Mouse (Mus musculus) forebrain, postnatal 0 days (tissue): Measurements from ENCODE around the gene Plxnb2. TPM values are rescaled to one million over a fixed set of nuclear protein-coding genes. Genes with fewer than 3 reads are reported as not detected.
A peak's percentile ranks its signal among the peaks of the same experiment; 100 is the strongest.

Experiments
- ATAC-seq: fragments of 200-750 bp; cut with Nextera tagmentation; 2 replicates; pipeline ENCODE4 v1.8.0; 2017; ENCODE audit warnings: mild to moderate bottlenecking, moderate library complexity
- DNase-seq: peaks from one replicate; pipeline ENCODE4 v3.0.0-alpha.2; 2015
- H3K27ac ChIP-seq: fragments of 300-500 bp; sonication (generic); 2 replicates; pipeline ENCODE4 v1.5.1; 2014; ENCODE audit warnings: low read depth, mild to moderate bottlenecking, antibody characterized with exemption, low read length, moderate library complexity, mixed read lengths
- H3K27me3 ChIP-seq: fragments of 300-500 bp; sonication (generic); 2 replicates; pipeline ENCODE4 v1.6.1; 2014; ENCODE audit warnings: mild to moderate bottlenecking, low read length, mixed read lengths; ENCODE audit not compliant: insufficient read depth
- H3K36me3 ChIP-seq: fragments of 300-500 bp; sonication (generic); 2 replicates; pipeline ENCODE4 v1.6.1; 2014; ENCODE audit warnings: mild to moderate bottlenecking, moderate library complexity; ENCODE audit not compliant: insufficient read depth
- H3K4me1 ChIP-seq: fragments of 300-500 bp; sonication (generic); 2 replicates; pipeline ENCODE4 v1.6.1; 2014; ENCODE audit warnings: antibody characterized with exemption; ENCODE audit not compliant: insufficient read depth
- H3K4me2 ChIP-seq: fragments of 300-500 bp; sonication (generic); 2 replicates; pipeline ENCODE4 v1.6.1; 2014; ENCODE audit warnings: low read depth, mild to moderate bottlenecking, moderate library complexity
- H3K4me3 ChIP-seq: fragments of 300-500 bp; sonication (generic); 2 replicates; pipeline ENCODE4 v1.5.1; 2014; ENCODE audit warnings: low read depth, low read length, mixed read lengths
- H3K9ac ChIP-seq: fragments of 300-500 bp; sonication (generic); 2 replicates; pipeline ENCODE4 v1.6.1; 2014; ENCODE audit warnings: mild to moderate bottlenecking
- H3K9me3 ChIP-seq: fragments of 300-500 bp; sonication (generic); 2 replicates; pipeline ENCODE4 v1.6.1; 2016; ENCODE audit warnings: low read length
- CTCF ChIP-seq: sonication (generic); IDR thresholded peaks from 2 replicates; pipeline ENCODE4 v1.5.1; 2016; ENCODE audit warnings: antibody characterized with exemption, control low read depth, low read depth
- WGBS: fragments of 180-500 bp; shearing (Covaris S2); extraction: QIAGEN DNeasy Blood & Tissue Kit; methylation state at CpG from one replicate; pipeline ENCODE4 v1.1.7; 2014; 5-methylcytosine and 5-hydroxymethylcytosine counted together
- polyA plus RNA-seq: library from polyadenylated mRNA; unstranded; fragments of >200 nt; fragmentation: Nextera tagmentation; extraction: Ambion mirVana; gene quantifications from 2 replicates; pipeline ENCODE4 v1.2.1, GENCODE M21; 2015
- total RNA-seq: library from RNA; depleted of rRNA; stranded (reverse); fragments of >200 nt; gene quantifications from 2 replicates; pipeline ENCODE4 v1.2.3, GENCODE M21; 2014

Plxnb2 gene
- total and polyA plus RNA-seq, 2 experiments from 2014 or later, result 52.8 to 138 TPM

- under 1% methylated on average over 50 of the region's 53 CpGs for WGBS
- Histone ChIP-seq H3K27ac (no peak overlapping the region), H3K4me1 (0 out of 2 replicates have a peak, but pooled peaks cover 7% of the 10 kb centered on the region), H3K9ac (peak overlapping the region; percentile 41), H3K27me3 (peaks cover 5% of the 10 kb centered on the region; the same call in 1 of the 2 replicates), H3K36me3 (peaks cover 11% of the 10 kb centered on the region; the same call in 1 of the 2 replicates), H3K4me2 (peak overlapping the region; percentile 91), H3K9me3 (no peaks in the 10 kb centered on the region), H3K4me3 (peak overlapping the region; percentile 36)
- TF ChIP-seq CTCF, result no peak
- DNase-seq (no peak), ATAC-seq (peak; percentile 36; the same call in 1 of the 2 replicates)
These were observed 40.4 kb downstream of the Plxnb2 start for GRCm38 (mm10) chr15:89140048-89140658.

- Histone ChIP-seq H3K27ac (no peak overlapping the region), H3K9ac (no peak overlapping the region), H3K4me3 (no peak overlapping the region), H3K27me3 (peaks cover 5% of the 10 kb centered on the region; the same call in 1 of the 2 replicates), H3K9me3 (no peaks in the 10 kb centered on the region), H3K36me3 (no peaks in the 10 kb centered on the region), H3K4me1 (0 out of 2 replicates have a peak, but pooled peaks cover 7% of the 10 kb centered on the region), H3K4me2 (no peak overlapping the region)
- ATAC-seq (no peak), DNase-seq (no peak)
- 93% methylated on average over 6 of the region's 6 CpGs for WGBS
- TF ChIP-seq CTCF, result no peak
These were observed 42.1 kb downstream of the Plxnb2 start for GRCm38 (mm10) chr15:89138531-89138930.

GRCm38 (mm10) chr15:89138046-89138405, 42.6 kb downstream of the Plxnb2 start:
- 96% methylated on average over 7 of the region's 7 CpGs for WGBS

GRCm38 (mm10) chr15:89137378-89138045, 43.1 kb downstream of the Plxnb2 start:
- H3K4me1 ChIP-seq, result 0 out of 2 replicates have a peak, but pooled peaks cover 7% of the 10 kb centered on the region

More at GRCm38 (mm10) chr15:89138046-89138405, 42.6 kb downstream of the Plxnb2 start:
- Histone ChIP-seq H3K36me3 (no peaks in the 10 kb centered on the region), H3K27ac (no peak overlapping the region), H3K4me1 (0 out of 2 replicates have a peak, but pooled peaks cover 7% of the 10 kb centered on the region), H3K9ac (no peak overlapping the region), H3K9me3 (no peaks in the 10 kb centered on the region), H3K4me3 (no peak overlapping the region), H3K4me2 (no peak overlapping the region), H3K27me3 (peaks cover 5% of the 10 kb centered on the region; the same call in 1 of the 2 replicates)
- TF ChIP-seq CTCF, result no peak
- no peak for DNase-seq
- no peak for ATAC-seq

GRCm38 (mm10) chr15:89136461-89137155, 44.0 kb downstream of the Plxnb2 start:
- no peak overlapping the region for H3K27ac ChIP-seq
- peaks cover 4% of the 10 kb centered on the region; the same call in 1 of the 2 replicates for H3K36me3 ChIP-seq
- H3K4me2 ChIP-seq, result no peak overlapping the region
- no peak overlapping the region for H3K9ac ChIP-seq
- no peaks in the 10 kb centered on the region for H3K9me3 ChIP-seq
- ATAC-seq (no peak), DNase-seq (no peak)
- no peak for TF ChIP-seq CTCF
- 0 out of 2 replicates have a peak, but pooled peaks cover 7% of the 10 kb centered on the region for H3K4me1 ChIP-seq
- no peak overlapping the region for H3K4me3 ChIP-seq
- WGBS, result 95% methylated on average over 5 of the region's 5 CpGs
- H3K27me3 ChIP-seq, result peaks cover 5% of the 10 kb centered on the region; the same call in 1 of the 2 replicates

More at GRCm38 (mm10) chr15:89137378-89138045, 43.1 kb downstream of the Plxnb2 start:
- no peak for ATAC-seq
- H3K9ac ChIP-seq, result no peak overlapping the region
- H3K4me3 ChIP-seq, result no peak overlapping the region
- H3K27ac ChIP-seq, result no peak overlapping the region
- DNase-seq, result no peak
- H3K27me3 ChIP-seq, result peaks cover 5% of the 10 kb centered on the region; the same call in 1 of the 2 replicates
- 74% methylated on average over 11 of the region's 11 CpGs for WGBS
- no peaks in the 10 kb centered on the region for H3K36me3 ChIP-seq
- no peak for TF ChIP-seq CTCF
- no peaks in the 10 kb centered on the region for H3K9me3 ChIP-seq
- H3K4me2 ChIP-seq, result no peak overlapping the region

GRCm38 (mm10) chr15:89131316-89131715, 49.3 kb downstream of the Plxnb2 start:
- Histone ChIP-seq H3K27me3 (no peaks in the 10 kb centered on the region), H3K9ac (no peak overlapping the region), H3K4me2 (no peak overlapping the region), H3K9me3 (no peaks in the 10 kb centered on the region), H3K4me1 (peaks cover 7% of the 10 kb centered on the region; the same call in 1 of the 2 replicates), H3K27ac (no peak overlapping the region), H3K36me3 (peaks cover 4% of the 10 kb centered on the region; the same call in 1 of the 2 replicates), H3K4me3 (no peak overlapping the region)
- WGBS, result 89% methylated on average over 3 of the region's 3 CpGs
- ATAC-seq (no peak), DNase-seq (no peak)
- TF ChIP-seq CTCF, result no peak
